Mouse (Mus musculus) gastrocnemius, postnatal 4 days (tissue): ENCODE results near the gene Smagp. TPM values are rescaled to one million over a fixed set of nuclear protein-coding genes. Genes with fewer than 3 reads are reported as not detected.

Source experiments
- DNase-seq, 2 experiments: peaks; one replicate each; pipeline ENCODE4 v3.0.0; 2021 to 2022; ENCODE audit warnings: low spot score in 2 of 2, mixed read lengths in 2 of 2
- microRNA-seq: library from miRNA; unstranded; fragments of <30 nt; microRNA quantifications from one replicate; pipeline ENCODE4 v1.2.0, GENCODE M21; 2021
- total RNA-seq, 2 experiments: library from RNA; stranded (reverse); gene quantifications; 2 replicates each; pipeline ENCODE4 v1.2.3; 2021

The Smagp gene
- total RNA-seq, 2 experiments from 2014 or later: 9.1 to 12.3 TPM

DNA sequence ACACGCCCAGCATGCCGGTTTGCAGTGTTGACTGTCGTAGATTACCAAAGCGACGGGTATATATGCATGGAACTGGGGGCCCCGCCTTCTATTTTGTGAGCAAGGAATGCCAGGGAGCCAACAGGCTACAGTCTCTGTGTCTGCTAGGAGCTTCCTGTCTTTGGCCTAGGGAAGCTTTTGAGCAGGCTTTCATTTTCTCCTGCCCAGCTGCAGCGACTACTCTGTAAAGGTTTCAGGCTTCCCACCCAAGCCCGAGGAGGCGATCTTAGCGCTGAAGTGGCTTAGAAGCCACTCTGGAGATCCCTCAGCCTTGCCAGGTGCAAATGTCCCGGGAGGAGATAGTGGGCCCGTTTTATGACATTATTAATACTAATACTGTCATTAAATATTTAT, 37.9 kb downstream of the Smagp start:
- peak in 1 of 2 experiments; percentile 31 for DNase-seq

- no peak for DNase-seq
These were observed 38.4 kb downstream of the Smagp start for GRCm38 (mm10) chr15:100598287-100598882.

DNA sequence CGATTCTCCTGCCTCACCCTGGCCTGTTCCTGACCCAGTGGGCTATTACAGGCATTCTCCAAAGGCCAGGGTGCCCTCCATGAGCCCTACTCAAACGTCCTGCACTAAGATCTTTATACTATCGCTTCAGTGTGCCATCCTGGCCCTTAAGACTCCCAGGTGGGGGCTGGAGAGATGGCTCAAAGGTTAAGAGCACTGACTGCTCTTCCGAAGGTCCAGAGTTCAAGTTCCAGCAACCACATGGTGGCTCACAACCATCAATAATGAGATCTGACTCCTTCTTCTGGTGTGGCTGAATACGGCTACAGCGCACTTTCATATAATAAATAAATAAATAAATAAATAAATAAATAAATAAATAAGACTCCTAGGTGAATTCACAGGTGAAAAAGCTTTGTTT, 43.9 kb downstream of the Smagp start:
- no peak for DNase-seq

DNA sequence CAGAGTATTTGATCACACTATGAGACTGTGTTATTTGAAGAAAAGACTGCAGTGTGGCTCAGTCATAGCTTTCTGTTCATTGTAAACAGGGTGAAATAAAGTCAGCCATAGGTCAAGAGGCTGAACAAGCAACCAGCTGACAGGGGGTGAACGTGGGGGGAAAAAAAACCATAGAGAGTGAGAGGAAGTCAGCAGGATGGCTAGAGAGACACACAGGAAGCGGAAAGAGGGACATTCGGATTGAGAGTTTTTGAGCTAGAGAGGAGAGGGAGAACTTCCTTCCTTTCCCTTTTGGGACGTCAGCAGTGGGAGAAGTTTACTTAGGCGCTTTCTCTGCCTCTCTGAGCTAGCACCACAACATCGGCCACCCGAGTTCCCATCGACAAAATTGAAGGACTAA, 46.3 kb downstream of the Smagp start:
- DNase-seq: no peak

- no peak for DNase-seq
These were observed 48.4 kb downstream of the Smagp start for GRCm38 (mm10) chr15:100588297-100588696.

DNA sequence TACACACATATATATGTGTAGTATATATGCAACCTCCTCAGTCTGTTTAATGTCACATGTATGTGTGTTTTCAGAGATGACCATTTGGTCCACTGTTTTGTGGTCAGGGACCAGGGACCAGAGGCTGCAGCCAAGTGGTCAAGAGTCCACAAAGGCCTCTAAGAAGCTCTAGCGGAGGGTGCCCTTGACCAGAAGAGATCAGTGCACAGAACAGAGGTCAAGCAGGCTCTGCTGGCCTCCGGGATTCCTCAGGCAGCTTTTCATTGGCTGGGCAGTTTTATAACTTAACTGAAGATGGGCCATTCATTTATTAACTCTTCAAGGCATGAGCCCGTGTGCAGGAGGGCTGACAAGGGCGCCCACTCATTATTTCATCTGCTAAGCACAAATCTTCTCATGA, 49.6 kb downstream of the Smagp start:
- no peak for DNase-seq

- no peak for DNase-seq
These were observed 50.8 kb downstream of the Smagp start for GRCm38 (mm10) chr15:100585931-100586330.

GRCm38 (mm10) chr15:100580108-100580507, 56.6 kb downstream of the Smagp start:
- no peak for DNase-seq

GRCm38 (mm10) chr15:100577972-100578371, 58.8 kb downstream of the Smagp start:
- no peak for DNase-seq

- DNase-seq: no peak
These were observed 59.9 kb downstream of the Smagp start for GRCm38 (mm10) chr15:100576810-100577209.

DNA sequence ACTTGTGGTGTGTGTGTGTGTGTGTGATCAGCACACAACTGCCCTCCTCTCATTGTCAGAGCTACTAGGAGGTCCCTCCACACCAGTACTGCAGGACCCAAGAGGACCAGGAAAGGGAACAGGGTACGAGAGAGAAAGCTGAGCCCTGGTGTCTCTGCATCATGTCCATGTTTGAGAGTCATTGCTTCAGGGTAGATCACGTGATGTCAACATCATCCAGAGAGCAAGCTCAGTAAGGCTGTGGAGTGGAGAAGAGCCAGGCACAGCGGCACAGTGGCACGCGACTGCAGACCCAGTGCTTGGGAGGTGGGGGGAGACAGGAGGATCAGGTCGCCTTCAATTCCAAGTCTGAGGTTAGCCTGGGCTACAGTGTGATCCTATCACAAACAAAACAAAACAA, 60.3 kb downstream of the Smagp start:
- DNase-seq: no peak

- DNase-seq: no peak
These were observed 61.4 kb downstream of the Smagp start for GRCm38 (mm10) chr15:100575366-100575765.

- DNase-seq: no peak
These were observed 62.4 kb downstream of the Smagp start for GRCm38 (mm10) chr15:100574378-100574777.

DNA sequence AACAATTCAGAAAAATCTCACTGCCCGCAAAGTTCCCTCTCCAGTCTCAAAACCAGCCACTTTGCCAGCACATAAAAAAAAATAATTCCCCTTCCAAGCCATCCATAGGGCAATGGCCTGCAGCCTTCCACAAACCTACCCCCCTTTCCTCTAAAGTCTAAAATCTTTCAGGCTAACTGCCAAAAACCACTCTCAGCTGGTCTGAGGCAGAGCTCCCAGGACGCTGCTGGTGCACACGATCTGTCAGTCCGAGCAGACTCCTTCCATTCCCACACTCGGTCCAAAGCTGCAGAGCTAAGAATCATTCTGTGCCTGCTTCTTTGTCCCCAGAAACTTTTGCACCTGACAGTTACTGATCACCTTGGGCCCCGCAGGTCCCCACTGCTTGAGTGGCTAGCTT, 62.8 kb downstream of the Smagp start:
- DNase-seq: no peak

Small RNA genes within 50 kb of the gene (microRNA-seq; reads per million reads assigned to microRNA genes)
- gene Mir6961: not detected

Other genes with a start within 250 kb of the Smagp start
- not detected for gene Gm5475, start 214.8 kb downstream of the Smagp start, total RNA-seq
- 10 to 100 TPM; 28.0 to 28.6 TPM for gene Slc11a2, start 211.9 kb downstream of the Smagp start, total RNA-seq
- gene Letmd1, start 167.9 kb downstream of the Smagp start, total RNA-seq: 10 to 100 TPM; 20.9 to 24.1 TPM
- 1 to 10 TPM; 5.7 to 5.9 TPM for gene Csrnp2, start 141.5 kb downstream of the Smagp start, total RNA-seq
- 10 to 100 TPM; 20.4 to 23.9 TPM for gene Tfcp2, start 84.9 kb downstream of the Smagp start, total RNA-seq
- 10 to 100 TPM; 15.2 TPM for gene Pou6f1, start 37.0 kb downstream of the Smagp start, total RNA-seq
- 10 to 100 TPM; 69.7 to 83.6 TPM for gene Dazap2, start 21.6 kb downstream of the Smagp start, total RNA-seq
- 1 to 10 TPM; 1.6 to 2.3 TPM for gene Bin2, start 32.6 kb upstream of the Smagp start, total RNA-seq
- under 1 TPM; 0.70 to 0.74 TPM for gene Cela1, start 51.0 kb upstream of the Smagp start, total RNA-seq
- gene Galnt6, start 92.4 kb upstream of the Smagp start, total RNA-seq: under 1 TPM; 0.80 to 0.96 TPM
- gene Slc4a8, start 124.8 kb upstream of the Smagp start, total RNA-seq: 1 to 10 TPM; 1.5 to 2.3 TPM
- gene Scn8a, start 232.9 kb upstream of the Smagp start, total RNA-seq: 1 to 10 TPM; 1.2 to 1.9 TPM